Mouse (Mus musculus): Measurements from ENCODE around the gene Larp6.

GRCm38 (mm10) chr9:60757817-60758216, 45.0 kb downstream of the Larp6 start:
- TF ChIP-seq CTCF (IDR thresholded peaks at IDR 0.05; ENCODE audit: low read depth) = no peak
- no peak for TF ChIP-seq EP300 (IDR thresholded peaks at IDR 0.05; ENCODE audit: low read depth)

Measured in heart, postnatal 0 days (tissue).